Mouse (Mus musculus) spleen, adult 2 months (tissue): ENCODE results near the gene Ccdc84. TPM values are rescaled to one million over a fixed set of nuclear protein-coding genes. Genes with fewer than 3 reads are reported as not detected.
A peak's percentile ranks its signal among the peaks of the same experiment; 100 is the strongest.
"Not testable (repeated sequence)": the region's sequence is repeated elsewhere in the genome, so short reads cannot be mapped to it uniquely, and the experiment has no call there.

ENCODE experiments used
- DNase-seq, 2 experiments: peaks; one replicate each; pipeline versions ENCODE4 v3.0.0 to v3.0.0-alpha.2; 2012 to 2021; ENCODE audit warnings: low spot score in 2 of 2, low read depth in 1 of 2
- H3K27ac ChIP-seq: fragments of 200-500 bp; 2 replicates; pipeline ENCODE4 v1.5.1; 2012; ENCODE audit warnings: low read length, inconsistent platforms; ENCODE audit not compliant: insufficient read depth
- H3K27me3 ChIP-seq: fragments of 200-500 bp; 2 replicates; pipeline ENCODE4 v1.6.1; 2012; ENCODE audit warnings: mild to moderate bottlenecking, moderate library complexity, low read length, inconsistent platforms; ENCODE audit not compliant: control insufficient read depth, insufficient read depth
- H3K36me3 ChIP-seq: fragments of 200-500 bp; 2 replicates; pipeline ENCODE4 v1.6.1; 2012; ENCODE audit warnings: mild to moderate bottlenecking, low read length, inconsistent platforms; ENCODE audit not compliant: control insufficient read depth, insufficient read depth
- H3K4me1 ChIP-seq: fragments of 200-500 bp; 2 replicates; pipeline ENCODE4 v1.6.1; 2011; ENCODE audit warnings: inconsistent platforms; ENCODE audit not compliant: control insufficient read depth, insufficient read depth, insufficient read length
- H3K4me3 ChIP-seq: fragments of 200-500 bp; 2 replicates; pipeline ENCODE4 v1.5.1; 2011; ENCODE audit warnings: mild to moderate bottlenecking, inconsistent platforms; ENCODE audit not compliant: insufficient read depth, insufficient read length; ENCODE audit errors: extremely low read depth
- CTCF ChIP-seq: fragments of 200-500 bp; IDR thresholded peaks from 2 replicates; pipeline ENCODE4 v1.5.1; 2011; ENCODE audit warnings: mild to moderate bottlenecking, inconsistent platforms; ENCODE audit not compliant: insufficient read depth, insufficient read length, insufficient replicate concordance; ENCODE audit errors: extremely low read depth
- POLR2A ChIP-seq: fragments of 200-500 bp; IDR thresholded peaks from 2 replicates; pipeline ENCODE4 v1.6.1; 2011; ENCODE audit warnings: low read depth, low read length, inconsistent platforms
- WGBS: fragments of 180-500 bp; shearing (Covaris S2); methylation state at CpG from one replicate; pipeline ENCODE4 v1.1.7; 2018; 5-methylcytosine and 5-hydroxymethylcytosine counted together
- polyA plus RNA-seq: library from polyadenylated mRNA; depleted of rRNA; stranded (reverse); fragments of >200 nt; gene quantifications from 2 replicates; pipeline ENCODE4 v1.2.3, GENCODE M21; 2012

Ccdc84 gene
- polyA plus RNA-seq, 1 experiment, result 18.1 TPM

DNA sequence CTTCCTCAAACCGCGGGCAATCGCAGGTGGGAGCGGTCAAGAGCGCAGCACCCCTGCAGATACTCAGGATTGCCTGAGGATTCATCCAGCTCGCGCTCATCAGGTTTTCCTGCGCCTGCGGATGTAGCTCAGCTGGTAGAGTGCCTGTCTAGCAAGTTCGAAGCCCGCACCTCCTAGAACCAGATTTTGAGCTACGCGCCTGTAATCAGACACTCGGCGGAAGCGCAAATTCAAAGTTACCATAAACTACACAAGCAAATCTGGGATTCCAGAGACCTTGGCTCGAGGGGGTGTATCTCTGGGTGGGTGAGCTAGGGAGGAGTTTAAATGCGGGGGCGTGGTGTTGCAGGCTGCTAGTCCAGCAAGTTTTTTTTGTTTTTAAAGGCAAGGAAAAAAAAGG, 22.6 kb upstream of the Ccdc84 start, which contains the start of gene Foxr1:
Gene Foxr1, minus strand, starts transcription at position 176 of the 400 bp plus-strand sequence.
- Histone ChIP-seq H3K4me3 (no peak within 1 kb of the TSS), H3K4me1 (no peaks in the 10 kb centered on the region; the same call in 1 of the 2 replicates), H3K36me3 (no peaks in the 10 kb centered on the region), H3K27me3 (no peaks in the 10 kb centered on the region), H3K27ac (no peak within 1 kb of the TSS)
- TF ChIP-seq CTCF, result no peak
- no peak for DNase-seq
- 89% methylated on average over 19 of the region's 19 CpGs for WGBS

DNA sequence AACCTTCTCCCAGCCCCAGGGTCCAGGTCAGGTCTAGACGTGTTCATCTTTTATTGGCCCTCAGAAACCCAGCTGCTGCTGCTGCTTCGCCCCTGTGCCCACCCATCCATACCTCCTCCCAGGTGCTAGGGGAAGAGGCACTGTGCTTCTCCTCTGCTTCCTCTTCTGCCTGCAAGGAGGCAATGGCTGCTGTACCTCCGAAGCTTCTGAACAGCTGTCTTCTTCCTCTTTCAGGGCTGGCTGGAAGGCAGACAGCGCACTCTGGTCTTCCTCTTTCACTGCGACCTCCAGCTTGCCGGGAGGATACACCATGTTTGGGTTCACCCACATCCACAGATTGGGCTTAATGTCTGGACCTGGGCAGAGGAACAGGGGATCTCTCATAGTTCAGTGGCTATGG, 17.4 kb upstream of the Ccdc84 start:
- 9% methylated on average over 6 of the region's 6 CpGs for WGBS
- no peak overlapping the region; the same call in 1 of the 2 replicates for H3K4me3 ChIP-seq
- DNase-seq, result peak; percentile 35 to 58

DNA sequence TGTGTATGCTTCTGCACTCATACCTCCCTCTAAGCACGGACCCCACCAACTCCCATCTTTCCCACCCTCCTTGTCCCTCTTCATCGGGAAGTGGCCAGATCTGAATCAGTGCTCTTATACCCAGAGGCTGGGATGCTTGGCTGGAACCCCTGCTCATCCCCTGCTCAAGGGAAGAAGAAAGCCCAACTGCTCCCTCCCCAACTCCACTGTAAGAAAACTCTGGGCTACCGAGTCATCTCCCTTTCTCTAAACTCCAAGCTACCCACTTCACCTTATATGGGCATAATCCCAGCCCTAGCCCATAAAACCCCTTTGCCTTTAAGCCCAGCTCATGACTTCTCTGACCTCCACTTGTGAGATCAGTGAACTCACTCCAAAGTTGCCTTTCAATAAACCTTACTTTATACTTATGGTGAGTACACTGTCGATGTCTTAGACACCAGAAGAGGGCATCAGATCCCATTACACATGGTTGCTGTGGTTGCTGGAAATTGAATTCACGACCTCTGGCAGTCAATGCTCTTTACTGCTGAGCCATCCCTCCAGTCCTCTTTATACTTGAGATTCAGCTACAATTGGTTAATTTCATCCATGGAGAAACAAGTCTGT, 14.3 kb upstream of the Ccdc84 start:
- 60% methylated on average over 5 of the region's 5 CpGs for WGBS
- peaks cover 10% of the 10 kb centered on the region for H3K4me1 ChIP-seq
- DNase-seq, result no peak
- no peaks in the 10 kb centered on the region for H3K27me3 ChIP-seq
- H3K36me3 ChIP-seq, result no peaks in the 10 kb centered on the region
- H3K4me3 ChIP-seq, result no peak overlapping the region
- H3K27ac ChIP-seq, result no peak overlapping the region
- TF ChIP-seq POLR2A (no peak), CTCF (no peak)

More for the DNA sequence above, 17.4 kb upstream of the Ccdc84 start:
- Histone ChIP-seq H3K36me3 (no peaks in the 10 kb centered on the region), H3K27ac (peak overlapping the region; percentile 22; the same call in 1 of the 2 replicates), H3K27me3 (no peaks in the 10 kb centered on the region), H3K4me1 (peaks cover 10% of the 10 kb centered on the region)
- TF ChIP-seq CTCF, result no peak
- no peak for TF ChIP-seq POLR2A

- H3K4me1 ChIP-seq, result no peaks in the 10 kb centered on the region; the same call in 1 of the 2 replicates
- DNase-seq, result no peak
- no peak overlapping the region for H3K4me3 ChIP-seq
- no peaks in the 10 kb centered on the region for H3K36me3 ChIP-seq
- TF ChIP-seq CTCF, result no peak
- no peak for TF ChIP-seq POLR2A
- no peak overlapping the region for H3K27ac ChIP-seq
- no peaks in the 10 kb centered on the region for H3K27me3 ChIP-seq
- 80% methylated on average over 4 of the region's 4 CpGs for WGBS
Observed at GRCm38 (mm10) chr9:44423576-44423975, 5.2 kb upstream of the Ccdc84 start.

DNA sequence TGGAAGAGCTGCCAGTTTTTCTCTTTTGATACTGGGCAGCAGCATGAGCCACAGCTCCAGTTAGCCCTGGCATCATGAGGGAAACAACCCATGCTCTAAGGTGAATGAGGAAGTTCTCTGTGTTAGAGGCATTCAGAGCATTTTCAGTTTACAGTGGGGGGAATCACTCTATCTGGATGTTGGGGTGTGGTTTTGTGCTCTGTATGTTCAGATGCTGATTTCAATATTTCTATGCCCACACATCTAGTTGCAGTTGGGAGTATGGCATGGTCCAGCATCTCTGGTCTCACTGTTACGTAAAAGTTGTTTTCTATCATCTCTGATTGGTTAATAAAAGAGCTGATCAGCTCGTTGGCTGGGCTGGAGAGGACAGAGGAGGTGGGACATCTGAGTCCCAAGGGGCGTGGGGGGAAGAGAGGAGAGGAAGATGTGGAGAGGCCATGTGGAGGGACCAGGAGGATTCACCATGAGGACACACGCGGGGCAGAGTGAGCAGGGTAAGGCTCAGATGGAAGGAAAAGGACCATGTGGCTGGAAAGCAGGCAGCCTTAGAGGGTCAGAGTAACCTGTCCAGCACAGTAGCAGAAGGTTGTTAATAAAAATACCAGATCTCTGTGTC, 2.0 kb upstream of the Ccdc84 start:
- peaks cover 7% of the 10 kb centered on the region; the same call in 1 of the 2 replicates for H3K4me1 ChIP-seq
- no peaks in the 10 kb centered on the region for H3K27me3 ChIP-seq
- no peaks in the 10 kb centered on the region for H3K36me3 ChIP-seq
- no peak overlapping the region for H3K27ac ChIP-seq
- no peak for DNase-seq
- WGBS, result 51% methylated on average over 5 of the region's 5 CpGs
- TF ChIP-seq CTCF, result no peak
- no peak for TF ChIP-seq POLR2A
- H3K4me3 ChIP-seq, result no peak overlapping the region

- H3K27me3 ChIP-seq, H3K4me3 ChIP-seq, H3K4me1 ChIP-seq, DNase-seq, H3K36me3 ChIP-seq: not testable (repeated sequence)
- WGBS, result 90% methylated on average over 9 of the region's 9 CpGs
- H3K27ac ChIP-seq, result peak overlapping the region; percentile 31; the same call in 1 of the 2 replicates
Observed at GRCm38 (mm10) chr9:44419730-44420129, 1.4 kb upstream of the Ccdc84 start.

- DNase-seq, result peak; percentile 80 to 93
- Histone ChIP-seq H3K36me3 (peaks cover 3% of the 10 kb centered on the region), H3K4me3 (peak overlapping the region; percentile 79), H3K4me1 (peaks cover 7% of the 10 kb centered on the region; the same call in 1 of the 2 replicates), H3K27me3 (no peaks in the 10 kb centered on the region), H3K27ac (peak overlapping the region; percentile 82)
- under 1% methylated on average over 38 of the region's 38 CpGs for WGBS
- peak; percentile 39 for TF ChIP-seq POLR2A
- TF ChIP-seq CTCF, result peak; percentile 66
Observed at GRCm38 (mm10) chr9:44417892-44418363, 441 bp downstream of the Ccdc84 start.
